Mouse (Mus musculus) urinary bladder, adult 18-20 months (tissue): Measurements from ENCODE around the gene Ctsd.
"Not testable (repeated sequence)": the region's sequence is repeated elsewhere in the genome, so short reads cannot be mapped to it uniquely, and the experiment has no call there.

Experiments used
- DNase-seq, 2 experiments: peaks; one replicate each; pipeline ENCODE4 v3.0.0; 2022; ENCODE audit warnings: low spot score in 2 of 2, mixed read lengths in 2 of 2

Gene Ctsd

DNA sequence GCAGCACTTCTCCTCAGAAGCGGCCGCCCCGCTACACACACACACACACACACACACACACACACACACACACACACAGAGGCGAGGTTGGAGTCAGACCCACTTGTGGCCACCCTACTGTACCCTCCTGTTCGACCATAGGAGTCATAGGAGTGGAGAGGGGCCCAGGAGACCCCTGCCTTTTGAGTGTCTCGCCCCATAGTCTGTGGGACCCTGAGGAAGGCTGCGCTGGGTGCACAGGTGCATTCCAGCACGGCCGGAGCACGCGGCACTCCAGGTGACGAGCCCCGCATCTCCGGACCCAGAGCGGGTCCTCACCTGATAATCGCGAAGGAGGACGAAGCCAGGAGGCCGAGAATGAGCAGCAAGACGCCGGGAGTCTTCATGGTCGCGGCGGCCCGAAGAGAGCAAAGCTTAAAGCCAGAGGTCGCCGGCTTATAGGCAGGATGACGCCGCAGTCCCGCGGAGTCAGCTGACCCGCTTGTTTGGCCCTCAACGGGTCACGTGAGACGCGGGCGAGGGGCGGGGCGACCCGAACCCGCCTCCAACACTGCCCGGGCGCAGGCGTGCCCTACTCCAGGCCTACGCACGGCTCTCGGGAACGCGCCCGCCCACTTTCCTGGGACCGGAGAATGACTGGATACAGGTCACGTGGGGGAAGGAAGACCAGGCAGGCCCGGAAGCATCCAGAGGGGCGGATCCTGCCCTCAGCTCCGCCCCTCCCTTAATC, at the start of gene Ctsd:
Gene Ctsd (minus strand): TSS at position 620 of the 730 bp plus-strand sequence.
- DNase-seq: peak; percentile 96 to 97

- peak; percentile 78 to 89 for DNase-seq
These were observed 49.5 kb upstream of the Ctsd start for GRCm38 (mm10) chr7:142437324-142437723.

- peak in 1 of 2 experiments; percentile 64 for DNase-seq
These were observed 47.7 kb upstream of the Ctsd start for GRCm38 (mm10) chr7:142435524-142435923.

DNA sequence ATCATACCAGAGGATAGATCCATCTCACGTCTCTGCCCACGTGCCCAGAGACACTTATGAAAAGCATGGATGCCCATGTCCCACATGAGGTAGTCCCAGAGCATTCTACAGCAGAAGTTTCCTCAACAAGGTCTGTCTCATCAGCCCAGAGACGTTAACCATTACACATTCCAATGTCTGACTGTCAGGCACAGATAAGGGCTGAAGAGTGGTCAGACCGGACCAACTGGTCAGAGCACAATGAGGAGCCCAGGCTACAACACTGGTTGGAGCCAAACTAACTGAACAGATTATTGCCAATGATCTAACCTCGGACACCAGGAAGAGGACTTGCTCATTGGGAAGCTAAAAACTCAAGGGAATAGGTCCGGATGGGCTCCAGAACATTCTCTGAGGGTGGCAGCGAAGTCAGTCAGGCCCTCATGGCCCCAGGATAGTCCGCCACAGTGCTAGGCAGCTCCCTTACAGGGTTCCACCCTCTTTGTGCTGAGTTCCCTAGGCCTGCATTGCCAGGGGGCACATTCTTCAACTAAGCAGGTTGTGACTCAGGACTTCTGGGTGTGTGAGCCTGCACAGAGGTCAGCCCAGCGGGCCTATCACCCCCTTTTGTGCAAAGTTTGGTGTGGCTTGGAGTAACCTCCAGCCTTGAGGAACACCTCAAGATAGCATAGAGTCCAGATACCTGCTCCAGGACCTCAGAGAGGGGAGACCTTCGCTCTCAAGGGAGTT, 46.5 kb upstream of the Ctsd start, which contains the start of gene Syt8:
Gene Syt8 (plus strand): TSS at position 714 of the 729 bp plus-strand sequence.
- peak; percentile 73 to 79 for DNase-seq

- no peak for DNase-seq
These were observed 45.8 kb upstream of the Ctsd start for GRCm38 (mm10) chr7:142433623-142434022.

DNA sequence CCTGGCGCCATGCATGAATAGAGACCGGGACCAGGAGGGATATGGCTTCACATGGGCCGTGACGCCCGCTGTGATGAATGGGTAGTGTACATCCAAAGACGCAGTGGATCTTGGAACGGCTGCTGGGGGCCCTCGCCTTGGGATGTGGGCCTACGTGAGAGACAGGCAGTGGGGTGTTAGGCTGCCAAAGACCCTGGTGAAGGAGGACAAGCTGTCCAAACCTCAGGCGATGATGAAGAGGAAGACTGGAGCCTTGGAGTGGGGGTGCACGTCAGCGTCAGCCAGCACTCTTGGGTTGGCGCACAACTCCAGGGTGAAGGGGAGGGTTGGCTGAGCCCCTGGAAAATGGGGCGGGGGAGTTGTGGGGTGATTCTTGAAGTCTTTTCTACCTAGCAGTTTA, 43.3 kb upstream of the Ctsd start:
- DNase-seq: no peak

- no peak for DNase-seq
These were observed 42.4 kb upstream of the Ctsd start for GRCm38 (mm10) chr7:142430160-142430678.

GRCm38 (mm10) chr7:142428213-142428612, 40.4 kb upstream of the Ctsd start:
- no peak for DNase-seq

GRCm38 (mm10) chr7:142425641-142426213, 37.9 kb upstream of the Ctsd start:
- DNase-seq: no peak

DNA sequence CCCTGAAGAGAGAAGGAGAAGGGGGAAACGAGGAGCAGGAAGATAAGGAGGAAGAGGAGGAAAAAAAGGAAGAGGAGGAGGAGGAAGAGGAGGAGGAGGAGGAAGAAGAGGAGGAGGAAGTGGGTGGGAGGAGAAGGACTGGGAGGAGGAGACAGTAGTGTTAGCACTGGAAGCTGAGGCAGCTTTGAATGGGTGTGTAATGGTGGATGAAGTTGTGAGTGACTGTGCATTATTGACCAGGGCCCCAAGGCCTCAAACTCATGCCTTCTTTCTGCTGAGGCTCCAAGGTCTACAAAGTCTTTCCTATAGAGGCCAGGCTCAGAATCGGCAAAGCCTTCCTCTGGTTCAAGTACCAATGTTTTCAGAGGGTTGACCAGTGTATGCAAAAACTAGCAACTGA, 34.0 kb upstream of the Ctsd start:
- DNase-seq: no peak

GRCm38 (mm10) chr7:142419887-142420286, 32.0 kb upstream of the Ctsd start:
- DNase-seq: no peak

- no peak for DNase-seq
These were observed 30.8 kb upstream of the Ctsd start for GRCm38 (mm10) chr7:142418679-142419078.

DNA sequence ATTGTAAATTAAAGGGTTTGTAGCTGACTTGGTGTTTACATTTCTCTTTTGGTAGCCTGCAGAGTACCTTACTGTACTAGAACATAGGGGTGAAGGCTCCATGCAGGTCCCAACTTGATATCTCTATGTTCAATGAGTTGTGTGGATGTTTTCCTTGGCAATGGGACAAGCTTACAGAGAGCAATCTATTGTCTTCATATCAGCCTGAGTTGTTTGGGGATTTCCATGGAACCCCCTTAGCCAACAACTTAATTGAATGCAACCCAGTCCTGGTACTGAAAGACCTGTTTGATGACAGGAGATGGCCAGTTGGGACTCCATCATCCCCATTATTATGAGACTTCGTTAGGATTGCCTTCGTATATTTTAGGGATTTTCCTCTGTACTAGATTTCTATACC, 30.2 kb upstream of the Ctsd start:
- DNase-seq: no peak

- no peak for DNase-seq
These were observed 28.4 kb upstream of the Ctsd start for GRCm38 (mm10) chr7:142416225-142416624.

- no peak for DNase-seq
These were observed 27.5 kb upstream of the Ctsd start for GRCm38 (mm10) chr7:142415314-142415713.

DNA sequence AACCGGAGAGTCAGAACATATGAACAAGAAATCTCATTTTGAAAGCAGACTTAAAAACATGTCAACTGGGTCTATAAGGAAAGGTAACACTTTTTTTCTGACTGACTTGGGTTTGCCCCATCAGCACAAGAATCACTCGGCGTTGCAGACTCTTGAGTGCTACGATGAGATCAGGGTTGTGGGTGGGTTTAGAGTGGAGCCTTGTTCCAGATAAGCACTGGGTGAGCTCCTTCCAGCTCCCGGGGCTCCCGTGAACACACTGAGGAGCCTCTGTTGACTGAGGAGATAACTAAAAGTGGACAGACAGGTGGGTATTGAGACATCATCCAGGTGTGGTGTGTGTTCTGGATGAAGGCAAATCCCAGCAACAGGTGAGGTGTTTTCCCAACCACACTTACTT, 25.4 kb upstream of the Ctsd start:
- no peak for DNase-seq

GRCm38 (mm10) chr7:142409603-142410002, 21.8 kb upstream of the Ctsd start:
- DNase-seq: no peak

- DNase-seq: no peak
These were observed 20.8 kb upstream of the Ctsd start for GRCm38 (mm10) chr7:142408686-142409085.

DNA sequence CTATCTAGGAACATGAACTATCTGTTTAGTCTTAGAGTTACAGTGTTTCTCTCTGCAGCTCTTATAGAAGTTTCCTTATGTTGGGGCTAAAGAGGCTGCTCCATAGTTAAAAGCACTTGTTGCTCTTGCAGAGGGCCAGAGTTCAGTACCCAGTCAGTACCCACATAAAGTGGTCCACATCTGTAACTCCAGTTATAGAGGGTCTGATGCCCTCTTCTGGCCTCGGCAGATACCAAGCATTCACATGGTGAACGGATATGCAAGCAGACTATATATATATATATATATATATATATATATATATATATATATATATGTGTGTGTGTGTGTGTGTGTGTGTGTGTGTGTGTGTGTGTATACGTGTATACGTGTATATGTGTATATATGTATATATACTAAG, 20.1 kb upstream of the Ctsd start:
- DNase-seq: no peak

DNA sequence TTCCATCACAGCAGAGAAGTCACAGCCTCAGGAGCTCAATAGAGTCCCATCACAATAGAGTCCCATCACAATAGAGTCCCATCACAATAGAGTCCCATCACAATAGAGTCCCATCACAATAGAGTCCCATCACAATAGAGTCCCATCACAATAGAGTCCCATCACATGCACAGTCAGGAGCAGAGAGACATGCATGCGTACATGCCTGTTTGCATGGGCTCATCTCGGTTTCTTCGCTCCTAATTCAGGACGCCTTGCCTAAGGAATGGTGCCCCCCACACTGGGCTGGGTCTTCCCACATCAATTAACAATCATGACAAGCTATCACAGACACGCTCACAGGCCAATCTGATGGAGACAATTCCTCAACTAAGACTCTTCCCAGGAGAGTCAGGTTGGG, 17.3 kb upstream of the Ctsd start:
- DNase-seq: not testable (repeated sequence)

DNA sequence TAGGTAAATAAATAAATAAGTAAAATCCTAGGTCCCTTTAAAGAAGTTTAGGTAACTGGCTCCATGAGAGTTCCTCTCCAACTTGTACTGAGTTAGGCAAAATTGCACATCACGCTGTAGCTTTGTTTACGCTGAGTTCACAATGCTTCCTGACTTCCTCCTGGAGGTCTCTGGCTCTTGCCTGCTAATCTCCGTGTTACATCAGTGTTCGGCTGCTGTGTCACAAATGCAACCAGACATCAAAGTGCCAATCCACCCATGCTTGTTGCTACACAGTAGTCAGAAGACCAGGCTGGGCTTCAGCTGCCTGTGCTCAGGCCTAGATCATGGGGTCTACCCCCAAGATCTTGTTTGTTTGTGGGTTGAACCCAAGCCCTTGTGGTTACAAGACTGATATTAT, 15.8 kb upstream of the Ctsd start:
- DNase-seq: no peak

DNA sequence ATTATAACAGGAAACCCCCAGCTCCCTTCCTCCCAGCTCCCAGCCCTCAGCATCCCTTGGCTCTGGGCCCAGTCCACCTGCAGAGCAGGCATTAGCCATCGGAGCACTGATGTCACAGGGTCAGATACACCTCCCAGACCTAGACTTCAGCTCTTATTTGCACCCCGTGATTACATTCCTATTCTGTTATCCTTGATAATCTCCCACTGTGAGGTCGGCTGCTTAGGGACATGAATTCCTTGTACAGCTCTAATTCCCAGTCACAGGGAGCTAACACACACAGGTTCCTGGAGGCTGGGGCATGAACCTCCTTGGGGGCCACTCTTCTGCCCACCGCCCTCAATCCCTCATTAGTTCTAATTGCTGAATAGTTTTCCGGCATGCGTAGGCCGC, 12.9 kb upstream of the Ctsd start:
- no peak for DNase-seq
